Mouse (Mus musculus) fat pad, adult 2 months (tissue): ENCODE measurements around the gene Foxn3.
A peak's percentile ranks its signal among the peaks of the same experiment; 100 is the strongest.

Experiments
- DNase-seq: peaks from one replicate; pipeline ENCODE4 v3.0.0-alpha.2; 2011; ENCODE audit warnings: low read depth, low spot score; ENCODE audit errors: extremely low read depth

Foxn3 gene

DNA sequence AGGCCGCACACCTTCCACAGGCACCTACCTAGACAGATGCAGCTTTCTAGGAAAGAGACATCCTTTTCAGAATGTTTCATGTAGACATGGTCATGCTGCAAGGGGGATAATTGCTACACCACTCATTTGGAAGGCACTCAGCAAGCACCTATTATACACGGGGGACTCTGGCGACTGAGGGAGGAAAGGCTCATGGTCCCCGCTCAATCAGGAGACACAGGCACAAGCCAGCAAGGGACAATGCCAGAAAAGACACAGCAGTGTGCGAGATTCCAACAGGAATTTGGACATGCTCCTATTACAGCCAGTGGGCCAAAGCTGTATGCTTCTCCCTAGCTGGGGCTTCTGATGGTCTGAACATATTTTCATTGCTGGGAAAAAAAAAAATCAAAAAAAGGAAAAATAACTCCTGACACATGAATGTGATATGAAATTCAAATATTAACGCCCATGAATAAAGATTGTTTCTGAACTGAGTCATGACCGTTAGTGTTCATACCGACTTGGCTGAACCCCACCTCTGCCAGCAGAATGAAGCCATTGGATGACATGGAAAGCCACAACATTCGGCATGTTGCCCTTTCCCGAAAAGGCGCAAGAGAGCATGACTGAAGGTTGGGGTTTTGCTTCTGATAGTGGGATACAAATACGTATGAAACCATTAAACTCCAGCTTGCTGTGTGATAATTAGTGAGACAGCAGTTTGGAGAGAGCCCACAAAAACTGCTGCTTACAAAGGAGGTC is 299.6 kb downstream of the Foxn3 start:
- DNase-seq: no peak

DNA sequence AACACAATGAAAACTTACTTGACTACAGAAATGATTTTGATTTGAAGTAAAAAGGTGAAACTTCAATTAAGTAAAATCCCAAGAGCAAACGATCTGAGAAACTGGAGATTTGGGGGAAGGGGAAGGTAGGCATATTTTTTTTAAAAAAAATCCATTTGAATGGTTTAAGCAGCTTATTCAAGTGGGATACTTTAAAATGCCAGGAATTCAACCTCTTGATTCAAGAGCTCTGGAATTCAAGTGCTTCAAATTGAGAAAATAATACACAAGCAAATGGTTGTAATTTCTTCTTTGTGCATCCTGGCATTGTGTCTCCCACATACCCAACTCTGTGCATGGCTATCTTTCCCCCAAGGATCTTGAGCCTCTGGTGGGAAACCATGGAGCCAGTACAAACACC is 300.5 kb downstream of the Foxn3 start:
- DNase-seq: no peak

DNA sequence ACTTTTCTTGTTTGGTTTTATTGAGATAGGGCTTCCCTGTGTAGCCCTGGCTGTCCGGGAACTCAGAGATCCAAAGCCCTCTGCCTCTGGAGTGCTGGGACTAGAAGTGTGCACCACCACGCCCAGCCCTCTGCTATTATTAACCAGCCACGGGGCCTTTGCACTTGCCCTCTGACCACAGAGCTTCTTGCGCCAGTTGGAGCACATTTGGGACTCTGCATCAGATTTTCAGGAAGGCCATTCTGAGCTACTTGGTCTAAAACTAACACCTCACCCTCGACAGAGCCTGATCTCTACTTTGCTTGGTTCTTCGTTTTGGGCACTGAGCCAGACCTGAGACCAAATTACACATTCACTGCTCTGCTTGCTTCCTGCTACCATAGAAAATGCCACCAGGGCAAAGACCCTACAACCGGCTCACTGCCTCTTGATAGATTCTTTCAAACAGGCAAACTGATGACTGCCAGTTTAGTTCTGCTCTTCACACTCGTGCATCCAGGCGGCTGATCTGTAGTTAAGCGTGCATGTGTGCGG is 301.2 kb downstream of the Foxn3 start:
- no peak for DNase-seq

DNA sequence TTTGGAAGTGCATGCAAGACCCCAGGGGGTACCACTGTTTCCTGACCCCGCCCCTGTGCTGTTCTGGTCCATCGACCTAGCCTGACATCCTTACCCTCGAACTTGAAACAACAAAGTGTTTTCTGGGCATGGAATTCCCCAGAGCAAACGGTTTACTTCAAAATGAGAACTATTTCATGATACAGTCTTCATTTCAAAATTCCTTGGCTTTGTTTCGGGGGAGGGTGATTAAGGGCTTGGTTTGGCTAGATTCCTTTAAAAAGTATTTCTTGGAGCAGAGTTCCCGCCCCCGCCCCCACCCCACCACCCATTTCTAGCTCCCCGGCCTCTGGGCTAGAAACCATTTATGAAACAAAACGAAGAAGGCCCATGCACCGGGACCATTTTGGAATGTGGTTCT is 303.2 kb downstream of the Foxn3 start:
- no peak for DNase-seq

GRCm38 (mm10) chr12:99257570-99257969 is 305.8 kb downstream of the Foxn3 start:
- no peak for DNase-seq

GRCm38 (mm10) chr12:99256997-99257396 is 306.4 kb downstream of the Foxn3 start:
- no peak for DNase-seq

DNA sequence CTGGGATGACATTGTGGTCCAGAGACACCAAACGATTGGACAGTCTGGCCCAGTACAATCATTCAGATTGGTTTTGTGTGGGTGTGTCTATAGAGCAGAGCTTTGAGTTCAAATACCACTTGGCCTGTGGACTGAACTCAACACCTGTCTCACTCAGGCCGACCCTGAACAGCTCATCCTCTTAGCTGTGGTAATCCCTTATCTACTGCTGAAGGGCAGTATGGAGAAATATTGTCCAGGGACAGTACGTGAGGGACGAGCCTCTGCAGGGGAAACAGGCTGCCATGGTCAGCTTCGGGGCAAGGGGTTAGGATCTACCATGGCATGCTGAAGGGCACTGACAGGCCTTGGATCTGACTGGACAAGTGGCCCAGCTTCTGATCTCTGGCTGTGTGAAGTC is 306.9 kb downstream of the Foxn3 start:
- no peak for DNase-seq

DNA sequence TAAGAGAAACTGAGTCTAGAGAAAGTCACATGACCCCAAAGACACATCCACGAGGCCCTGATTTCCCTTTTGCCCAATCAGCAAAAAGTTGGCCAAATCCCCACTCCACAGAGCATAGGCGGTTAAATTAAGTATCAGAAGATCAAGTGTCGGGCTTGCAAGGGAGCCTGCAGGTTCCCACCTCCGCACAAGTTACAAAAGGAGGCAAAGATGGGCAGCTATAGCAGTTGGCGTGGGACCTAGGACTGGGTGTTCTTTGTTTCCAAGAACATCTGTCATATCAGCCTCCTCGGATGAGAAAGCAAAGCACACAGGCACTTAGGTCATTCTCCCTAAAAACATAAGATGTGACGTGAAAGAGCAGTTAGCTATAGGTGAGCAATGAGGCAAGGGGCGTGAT is 308.9 kb downstream of the Foxn3 start:
- DNase-seq: peak; percentile 97

- DNase-seq: no peak
These were observed 309.8 kb downstream of the Foxn3 start for GRCm38 (mm10) chr12:99253562-99253961.

DNA sequence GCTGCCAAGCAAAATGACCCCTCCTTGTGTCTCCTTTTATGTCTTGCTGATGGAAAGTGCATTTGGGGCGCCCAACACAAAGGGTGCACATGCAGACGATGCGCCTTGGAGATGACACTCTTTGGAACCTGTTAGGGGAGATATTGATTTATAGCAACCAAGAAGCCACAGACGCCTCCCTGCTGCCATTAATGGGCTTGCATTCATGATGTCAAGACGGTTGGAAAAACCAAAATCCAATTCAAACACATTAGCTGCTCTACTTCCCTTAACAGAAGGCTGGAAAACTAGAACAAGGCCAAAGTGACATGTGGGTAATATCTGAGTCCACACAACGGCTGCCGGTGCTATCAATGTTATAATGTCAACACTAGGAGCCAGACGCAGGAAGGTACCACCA is 314.8 kb downstream of the Foxn3 start:
- DNase-seq: no peak

DNA sequence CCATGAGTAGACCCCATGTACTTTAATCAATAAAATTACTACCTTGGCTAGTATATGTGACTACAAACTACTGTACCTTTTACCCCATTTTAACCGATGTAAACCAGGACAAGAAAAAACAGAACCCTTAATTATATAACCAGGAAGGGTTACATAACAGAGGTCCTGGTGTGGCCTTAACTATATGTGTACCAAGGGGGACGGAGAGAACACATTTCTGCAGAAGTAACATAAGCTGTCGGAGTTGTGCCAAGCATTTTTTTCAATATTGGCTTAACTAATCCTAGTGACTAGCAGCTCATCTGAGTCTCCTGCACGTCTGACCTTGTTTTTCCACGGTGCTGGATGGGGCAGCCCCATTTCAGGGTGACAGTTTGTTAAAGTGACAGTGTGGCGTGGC is 315.4 kb downstream of the Foxn3 start:
- peak; percentile 76 for DNase-seq

DNA sequence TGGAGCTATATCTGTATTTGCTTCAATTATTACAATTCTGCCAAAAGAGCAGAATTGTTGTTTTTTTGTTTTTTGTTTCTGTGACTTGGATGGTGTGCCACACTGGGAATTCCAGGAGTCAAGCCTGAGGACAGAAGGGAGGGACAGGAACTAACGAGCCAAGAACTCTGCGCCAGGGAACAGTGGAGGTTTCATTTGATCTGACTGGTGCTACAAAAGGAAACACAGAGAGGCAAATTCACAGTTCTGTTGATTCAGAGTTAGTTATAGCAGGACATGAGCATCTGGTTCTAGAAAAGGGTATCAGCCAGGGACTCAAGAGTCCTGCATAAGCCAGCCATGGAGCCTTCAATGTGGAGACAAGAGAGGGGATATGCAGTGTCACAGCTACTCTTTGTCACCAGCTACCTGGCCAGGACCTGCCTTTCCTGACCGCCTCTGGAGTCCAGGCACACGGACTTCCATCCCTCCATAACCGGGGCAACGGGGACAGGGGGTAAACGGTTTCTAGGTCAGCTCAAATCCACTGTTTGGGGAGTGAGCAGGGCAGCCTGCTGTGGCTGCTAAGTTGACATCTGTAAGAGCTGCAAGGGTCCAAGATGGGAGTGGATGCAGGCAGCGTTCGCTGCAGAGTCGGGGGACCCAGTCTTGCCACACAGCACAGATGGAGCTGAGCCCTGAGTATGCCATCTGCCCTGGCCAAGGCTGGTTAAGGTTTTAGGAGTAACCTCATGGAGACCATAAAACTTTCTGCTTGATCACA is 316.2 kb downstream of the Foxn3 start:
- DNase-seq: no peak

DNA sequence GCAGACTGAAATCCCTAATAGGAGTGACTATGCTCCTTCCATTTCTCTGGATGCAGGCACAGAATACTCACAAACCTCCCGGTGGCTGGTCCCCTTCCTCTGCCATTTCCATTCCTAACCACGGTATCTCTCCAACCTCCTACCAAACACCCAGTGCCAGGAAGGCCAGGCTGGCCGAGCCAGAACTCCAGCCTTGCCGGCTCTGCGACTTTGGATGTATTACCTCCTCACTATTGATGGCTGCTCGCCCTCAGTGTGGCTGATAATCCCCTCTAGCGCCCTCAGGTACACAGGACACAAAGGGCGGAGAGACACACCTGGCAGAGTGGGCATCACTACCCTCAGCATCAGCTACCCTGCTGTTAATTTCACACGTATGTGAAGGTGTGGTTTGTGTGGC is 318.7 kb downstream of the Foxn3 start:
- no peak for DNase-seq

- DNase-seq: no peak
These were observed 319.1 kb downstream of the Foxn3 start for GRCm38 (mm10) chr12:99244264-99244663.

DNA sequence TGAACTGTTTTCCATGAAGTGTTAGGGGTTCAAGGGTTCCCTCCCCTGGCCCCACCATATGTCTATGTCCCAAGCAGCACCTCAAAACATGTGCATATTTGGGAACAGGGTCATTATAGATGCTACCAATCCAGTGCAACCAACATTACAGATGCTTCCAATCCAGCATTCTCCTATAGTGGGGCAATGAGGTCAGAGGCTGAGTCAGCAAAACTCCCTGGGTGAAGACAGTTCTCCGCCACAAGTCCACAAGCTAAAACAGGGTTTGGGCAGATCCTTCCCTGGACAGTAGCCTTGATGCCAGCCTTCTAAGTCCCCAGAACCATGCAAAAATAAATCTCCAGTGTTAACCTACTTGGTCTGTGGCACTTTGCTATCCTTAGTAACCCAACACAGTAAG is 320.1 kb downstream of the Foxn3 start:
- DNase-seq: no peak

DNA sequence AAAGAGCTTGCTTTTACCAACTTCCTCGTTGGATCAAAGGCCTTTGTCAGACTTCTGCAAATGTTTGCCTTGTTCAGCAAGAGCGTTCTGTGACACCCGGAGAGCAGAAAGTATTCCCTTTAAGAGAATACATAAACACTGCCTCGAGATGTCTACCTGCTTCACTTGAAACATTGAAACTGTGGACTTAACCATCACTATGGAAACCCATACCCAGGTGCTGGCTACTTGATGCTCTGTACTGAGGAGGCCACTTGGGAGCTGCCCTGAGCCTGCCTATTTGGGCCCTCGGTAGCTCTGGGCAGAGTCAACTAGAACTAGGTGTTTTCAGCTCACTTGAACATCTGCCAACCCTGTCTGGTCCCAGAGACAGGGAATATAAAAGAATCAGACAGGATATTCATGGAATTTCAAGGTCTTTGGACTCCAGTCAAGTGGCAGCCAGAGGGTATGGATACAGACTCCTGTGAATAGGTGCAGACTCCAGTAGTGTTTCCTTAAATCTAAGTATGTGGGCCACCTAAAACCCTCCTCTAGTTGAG is 323.1 kb downstream of the Foxn3 start:
- DNase-seq: no peak

DNA sequence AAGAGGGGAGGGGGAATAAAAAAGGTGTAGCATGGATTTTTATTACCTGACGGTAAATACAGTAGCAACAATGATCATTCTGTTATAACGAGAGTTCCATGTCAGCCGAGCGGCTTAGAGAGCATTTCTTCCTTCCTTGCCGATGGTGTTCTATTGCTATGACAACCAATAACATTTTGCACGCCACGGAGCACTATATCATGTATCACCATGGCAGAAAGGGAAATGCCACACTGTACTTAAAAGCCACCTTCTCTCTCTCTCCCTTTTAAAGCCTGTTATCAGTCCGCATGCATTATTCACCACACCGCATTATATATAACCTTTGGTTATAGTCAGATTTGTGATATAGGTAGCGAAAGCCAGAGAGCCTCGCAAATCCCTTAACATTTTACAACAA is 323.6 kb downstream of the Foxn3 start:
- DNase-seq: no peak

DNA sequence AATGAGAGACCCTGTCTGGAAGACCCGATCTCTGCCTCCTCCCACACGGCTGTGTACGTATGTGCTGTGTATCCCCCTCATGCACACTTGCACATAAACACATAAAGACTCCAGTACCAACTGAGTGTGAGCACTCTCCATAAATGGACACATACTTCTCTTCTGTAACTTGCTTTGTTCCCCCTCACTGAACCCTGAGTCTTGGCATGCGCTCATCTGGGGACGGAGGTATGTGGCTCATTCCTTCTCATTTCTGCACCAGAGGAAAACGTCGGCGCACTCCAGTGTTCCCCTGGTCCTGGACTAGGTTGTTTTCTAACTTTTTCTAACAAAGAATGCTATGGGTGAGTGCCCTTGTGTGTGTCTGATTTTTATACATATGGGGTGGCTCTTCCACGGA is 325.9 kb downstream of the Foxn3 start:
- DNase-seq: no peak

- DNase-seq: peak; percentile 87
These were observed 329.0 kb downstream of the Foxn3 start for GRCm38 (mm10) chr12:99234346-99234745.

GRCm38 (mm10) chr12:99233386-99233785 is 330.0 kb downstream of the Foxn3 start:
- no peak for DNase-seq

DNA sequence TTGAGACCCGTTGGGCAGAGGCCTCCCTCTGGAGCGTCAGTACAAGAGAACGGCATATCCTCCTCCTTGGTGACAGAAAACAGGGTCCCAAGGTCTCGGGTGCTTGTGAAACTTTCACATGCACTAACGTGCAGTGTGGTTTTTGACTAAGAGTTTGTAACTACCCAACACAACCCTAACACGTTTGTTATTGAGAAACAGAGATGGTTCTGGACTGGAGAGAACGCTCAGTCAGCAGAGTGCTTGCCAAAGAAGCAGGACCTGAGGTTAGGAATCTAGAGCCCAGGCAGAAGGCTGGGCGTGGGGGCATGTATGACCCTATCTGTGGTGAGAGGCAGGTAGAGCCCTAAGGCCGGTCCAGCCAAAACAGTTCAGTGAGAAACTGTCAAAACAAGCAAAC is 330.9 kb downstream of the Foxn3 start:
- peak; percentile 79 for DNase-seq

GRCm38 (mm10) chr12:99231321-99231720 is 332.1 kb downstream of the Foxn3 start:
- DNase-seq: no peak
